Mouse (Mus musculus): Measurements from ENCODE around the gene Car7.

Car7 gene

DNA sequence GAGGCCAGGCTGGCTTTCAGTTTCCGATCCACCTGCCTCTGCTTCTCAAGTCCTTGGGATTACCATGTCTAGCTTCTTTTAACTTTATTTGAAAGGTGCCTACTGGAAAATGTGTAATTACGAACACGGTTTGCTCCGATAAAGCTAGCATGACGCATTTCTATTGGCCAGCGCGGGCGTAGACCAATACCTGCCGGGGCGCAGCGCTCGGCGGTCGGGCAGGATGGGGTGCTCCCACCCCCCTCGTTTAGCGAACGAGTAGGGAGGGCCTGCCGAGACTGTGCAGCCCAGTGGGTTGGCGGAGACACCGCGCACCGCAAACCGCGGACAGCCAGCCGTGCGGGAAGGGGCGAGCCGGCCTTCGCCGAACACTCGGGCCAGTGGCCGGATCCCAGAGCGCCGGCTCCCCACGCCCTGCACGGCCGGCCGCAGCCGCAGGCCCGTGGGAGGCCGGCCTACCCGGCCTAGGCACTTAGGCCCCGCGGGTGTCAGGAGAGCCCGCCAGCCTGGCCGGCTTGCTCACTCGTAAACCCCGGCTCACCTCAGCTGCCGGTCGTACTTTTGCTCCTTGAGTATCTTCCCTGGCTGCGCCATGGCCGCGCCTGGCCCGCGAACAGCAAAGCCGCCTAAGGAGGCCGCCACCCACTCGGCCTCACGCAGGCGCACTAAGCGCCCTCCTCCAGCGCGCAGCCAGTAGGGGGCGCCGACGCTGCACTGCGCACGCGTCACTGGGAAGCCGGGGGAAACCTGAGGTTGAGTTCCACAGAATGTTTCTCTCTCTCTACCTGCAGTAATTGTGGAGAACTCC lies at the start of gene Car7, which contains the start of gene Nae1:
Gene Car7, plus strand, starts transcription at position 719 of the 808 bp plus-strand sequence.
Gene Nae1, minus strand, starts transcription at position 667 of the 808 bp plus-strand sequence.
- DNase-seq (ENCODE audit: low read depth in 1 of 2, low spot score in 2 of 2), result peak; percentile 61 to 86

DNA sequence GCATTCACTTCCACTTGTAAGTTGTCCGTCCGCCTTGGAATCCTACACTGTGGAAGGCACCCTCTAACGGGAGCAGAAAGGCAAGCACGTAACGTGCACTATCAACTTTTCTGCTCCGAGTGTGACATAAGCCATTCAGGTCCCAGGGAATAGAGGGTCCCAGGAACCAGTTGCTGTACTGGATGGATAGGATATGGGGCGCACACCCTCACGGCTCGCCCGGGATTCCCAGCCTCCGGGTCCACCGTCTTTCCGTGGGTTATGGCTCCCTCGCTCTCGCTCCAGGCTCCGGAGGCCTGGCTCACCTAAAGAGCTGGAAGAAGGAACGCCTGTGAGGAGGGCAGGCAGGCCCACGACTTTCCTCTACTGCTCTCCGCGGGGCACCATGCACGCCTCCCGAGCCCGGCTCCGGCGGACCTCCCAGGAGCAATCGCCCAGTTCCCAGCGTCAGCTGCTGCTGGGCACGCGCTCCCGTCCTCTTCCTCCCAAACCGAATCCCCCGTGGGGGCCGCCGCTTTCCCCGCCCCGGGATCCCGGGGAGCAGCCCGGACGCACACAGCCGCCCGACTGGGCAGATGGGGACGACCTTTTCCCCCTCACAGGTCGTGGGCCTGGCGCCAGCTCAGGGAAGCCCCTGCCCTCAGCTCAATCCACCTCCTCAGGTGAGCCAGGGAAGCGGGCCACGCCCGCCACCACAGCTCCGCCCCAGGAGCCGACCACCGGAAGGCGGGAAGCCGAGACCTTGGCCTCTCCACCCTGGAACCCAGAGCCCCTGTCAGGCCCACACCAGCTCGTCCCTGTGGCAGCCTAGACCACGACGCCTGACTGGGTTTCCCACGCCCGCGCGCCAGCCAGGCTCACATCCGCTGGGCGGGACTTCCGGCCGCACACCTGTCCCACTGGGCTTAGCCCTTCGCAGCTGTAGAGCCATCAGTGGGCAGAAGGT lies 25.2 kb upstream of the Car7 start, which contains the start of gene Terb1:
Gene Terb1, minus strand, starts transcription at position 850 of the 946 bp plus-strand sequence.
- no peak for DNase-seq (ENCODE audit: low read depth in 1 of 2, low spot score in 2 of 2)

DNA sequence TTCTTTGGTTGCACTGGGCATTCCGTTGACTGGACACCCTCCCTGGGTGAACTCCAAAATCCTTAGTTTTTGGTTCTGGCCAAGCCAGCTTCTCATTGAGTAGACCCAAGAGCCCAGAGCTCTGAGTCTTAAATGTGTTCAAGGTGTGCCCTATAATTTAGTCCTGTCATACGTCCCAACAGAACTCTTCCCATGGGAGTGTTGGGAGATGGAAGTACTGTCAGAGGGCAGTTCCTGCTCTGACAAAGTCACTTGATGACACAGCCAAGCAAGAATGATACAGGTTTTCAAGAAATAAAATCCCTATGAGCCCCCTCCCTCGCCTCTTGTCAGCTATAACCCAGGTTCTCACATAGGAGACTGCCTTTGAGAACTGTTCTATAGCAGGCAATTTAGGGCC lies 24.4 kb upstream of the Car7 start:
- no peak for DNase-seq (ENCODE audit: low read depth in 1 of 2, low spot score in 2 of 2)

DNA sequence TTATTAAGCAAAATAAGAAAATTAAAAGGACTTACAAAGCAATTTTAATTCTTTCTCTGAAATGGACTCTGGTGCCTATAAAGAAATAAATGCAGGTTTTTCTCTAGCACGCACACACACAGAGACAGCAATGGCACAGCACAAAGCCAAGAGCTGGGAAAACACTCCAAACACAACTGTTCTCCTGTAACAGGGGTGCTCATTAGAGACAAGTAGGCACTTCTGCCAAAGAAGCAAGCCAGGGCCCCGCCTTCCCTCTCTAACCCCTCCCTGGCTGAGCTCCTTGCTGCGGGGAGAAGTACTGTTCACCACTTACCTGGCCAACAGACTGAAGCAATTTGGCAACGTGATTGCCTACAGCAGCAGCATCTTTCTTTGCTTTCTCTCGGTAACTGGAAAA lies 16.6 kb upstream of the Car7 start:
- no peak for DNase-seq (ENCODE audit: low read depth in 1 of 2, low spot score in 2 of 2)

DNA sequence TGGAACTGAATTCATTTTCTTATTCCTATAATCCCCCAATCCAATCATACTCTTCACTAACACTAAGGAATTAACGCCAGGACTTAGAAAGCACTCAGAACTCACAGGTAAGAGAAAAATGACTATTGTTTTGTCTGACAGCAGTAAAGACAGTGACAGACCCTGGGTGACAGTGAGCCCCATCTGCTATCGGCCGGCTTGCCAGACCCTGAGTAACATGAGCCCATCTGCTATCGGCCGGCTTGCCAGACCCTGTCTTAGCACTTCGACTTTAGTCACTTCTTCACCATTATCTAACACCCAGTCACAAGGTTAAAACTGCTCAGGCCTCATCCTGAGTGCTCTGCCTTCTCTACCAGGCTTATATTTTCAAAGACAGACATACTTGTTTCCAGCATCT lies 4.8 kb upstream of the Car7 start:
- DNase-seq (ENCODE audit: low read depth in 1 of 2, low spot score in 2 of 2), result no peak

DNA sequence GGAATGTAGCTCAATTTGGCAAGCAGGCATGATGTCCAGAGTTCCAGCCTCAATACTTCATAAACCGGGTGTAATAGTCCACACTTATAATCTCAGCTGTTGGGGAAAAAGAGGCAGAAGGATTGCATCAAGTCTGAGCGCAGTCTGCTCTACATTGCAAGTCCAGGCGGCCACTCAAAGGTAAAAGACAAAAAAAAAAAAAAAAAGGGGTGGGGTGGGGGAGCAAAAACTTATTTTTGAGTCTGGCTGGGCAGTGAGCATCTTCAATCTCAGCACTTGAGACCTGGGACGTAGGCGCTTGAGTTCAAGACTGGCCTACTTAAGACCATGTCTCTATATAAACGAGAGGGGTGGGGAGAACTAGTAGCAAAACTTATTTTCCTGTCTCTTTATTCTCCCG lies 938 bp upstream of the Car7 start:
- DNase-seq (ENCODE audit: low read depth in 1 of 2, low spot score in 2 of 2), result no peak

DNA sequence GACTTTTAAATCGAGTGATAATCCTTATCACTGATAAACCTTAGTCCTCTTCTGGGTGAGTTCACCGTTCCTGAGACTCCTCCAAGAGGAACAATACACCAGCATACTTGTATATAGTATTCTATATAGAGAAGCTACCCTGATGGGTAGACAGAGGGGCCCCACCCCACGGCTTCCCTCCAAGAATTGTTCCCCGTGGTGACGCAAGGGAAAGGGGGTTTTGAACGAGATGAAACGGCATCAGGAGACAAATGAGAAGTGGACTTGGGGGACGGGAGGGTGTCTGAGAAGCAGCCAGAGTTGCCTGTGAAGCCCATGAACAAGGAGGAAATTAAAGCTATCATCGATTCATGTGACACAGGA lies 271 bp downstream of the Car7 start:
- peak; percentile 16 to 53 for DNase-seq (ENCODE audit: low read depth in 1 of 2, low spot score in 2 of 2)

DNA sequence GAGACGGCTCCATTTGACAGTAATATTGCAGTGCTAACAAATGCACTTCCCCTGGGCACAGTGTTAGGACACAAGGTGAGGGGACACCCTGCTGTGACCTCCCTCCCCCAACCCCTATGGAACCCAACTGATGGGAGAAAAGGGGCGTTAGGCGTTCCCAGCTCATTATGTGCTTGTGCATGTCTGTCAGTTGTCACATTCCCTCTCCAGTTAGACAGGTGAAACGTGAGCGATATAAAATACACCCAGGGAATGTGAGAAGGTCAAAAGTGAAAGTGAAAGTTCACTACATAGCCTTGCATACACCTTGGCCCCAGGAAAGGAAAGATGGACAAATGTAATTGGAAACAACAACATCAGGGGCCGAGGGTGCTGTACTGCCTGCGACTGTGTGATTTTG lies 889 bp downstream of the Car7 start:
- DNase-seq (ENCODE audit: low read depth in 1 of 2, low spot score in 2 of 2), result no peak

DNA sequence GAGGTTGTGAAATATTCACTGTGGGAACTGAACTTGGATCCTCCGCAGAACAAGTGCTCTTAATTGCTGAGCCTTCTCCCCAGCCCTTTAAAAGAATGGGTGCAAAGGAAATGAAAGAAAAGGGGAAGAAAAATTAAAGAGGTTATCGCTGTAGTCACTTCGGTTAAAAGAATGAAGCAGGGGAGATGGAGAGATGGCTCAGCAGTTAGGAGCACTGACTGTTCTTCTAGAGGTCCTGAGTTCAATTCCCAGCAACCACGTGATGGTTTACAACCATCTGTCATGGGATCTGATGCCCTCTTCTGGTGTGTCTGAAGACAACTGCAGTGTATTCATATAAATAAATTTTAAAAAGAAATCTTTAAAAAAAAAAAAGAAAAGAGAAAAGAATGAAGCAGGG lies 1.5 kb downstream of the Car7 start:
- DNase-seq (ENCODE audit: low read depth in 1 of 2, low spot score in 2 of 2), result no peak

DNA sequence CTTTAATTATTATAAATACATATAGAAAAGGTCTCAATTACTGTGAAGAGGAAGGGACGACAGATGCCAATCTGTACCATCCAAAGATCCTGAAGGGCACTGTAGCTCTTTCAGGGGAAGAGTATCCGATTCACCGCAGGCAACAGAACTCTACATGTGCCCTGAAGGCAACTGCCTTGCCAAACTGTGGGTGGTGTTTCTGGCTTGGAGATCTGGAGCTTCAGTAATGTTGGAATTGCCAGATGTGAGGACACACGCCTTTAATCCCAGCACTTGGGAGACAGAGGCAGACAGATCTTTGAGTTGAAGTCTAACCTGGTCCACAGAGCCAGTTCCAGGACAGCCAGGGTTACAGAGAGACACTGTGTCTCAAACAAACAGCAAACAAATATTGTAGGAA lies 4.4 kb downstream of the Car7 start:
- DNase-seq (ENCODE audit: low read depth in 1 of 2, low spot score in 2 of 2), result no peak

DNA sequence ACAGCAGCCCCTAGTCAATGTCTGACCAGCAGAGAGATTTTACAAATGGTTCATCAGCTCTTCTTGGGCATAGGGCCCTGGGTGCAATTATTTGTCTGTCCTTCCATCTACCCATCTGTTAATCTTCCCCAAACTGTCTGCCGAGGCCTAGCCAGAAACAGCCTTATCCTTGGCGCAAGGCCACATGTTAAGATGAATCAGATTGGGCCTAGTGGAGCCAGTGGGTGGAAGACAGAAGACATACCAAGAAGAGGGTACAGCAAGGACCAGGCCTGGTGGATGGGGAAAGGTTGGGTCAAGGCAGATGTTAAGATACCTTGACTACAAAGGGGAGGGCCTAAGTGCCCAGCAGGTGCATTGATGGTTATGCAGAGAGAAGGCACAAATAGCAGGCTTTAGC lies 5.1 kb downstream of the Car7 start:
- DNase-seq (ENCODE audit: low read depth in 1 of 2, low spot score in 2 of 2), result no peak

DNA sequence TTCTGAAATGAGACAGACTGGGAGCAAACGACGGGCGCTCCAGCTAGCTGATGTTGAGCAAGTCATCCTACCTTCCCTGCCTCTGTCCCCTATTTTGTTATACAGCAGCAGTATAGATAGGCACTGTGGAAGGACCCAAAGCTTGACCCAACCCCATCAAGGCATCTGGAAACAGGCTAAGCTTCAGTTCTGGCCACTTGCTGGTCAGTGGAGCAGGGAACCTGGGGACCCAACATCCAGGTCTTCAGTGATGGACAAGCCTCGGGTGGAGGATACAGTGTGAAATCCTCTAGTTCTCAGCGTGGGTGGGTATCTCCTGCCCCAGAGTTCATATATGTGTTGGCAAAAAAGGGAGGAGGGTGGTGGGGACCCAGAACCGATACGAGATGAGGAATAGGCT lies 5.7 kb downstream of the Car7 start:
- no peak for DNase-seq (ENCODE audit: low read depth in 1 of 2, low spot score in 2 of 2)

DNA sequence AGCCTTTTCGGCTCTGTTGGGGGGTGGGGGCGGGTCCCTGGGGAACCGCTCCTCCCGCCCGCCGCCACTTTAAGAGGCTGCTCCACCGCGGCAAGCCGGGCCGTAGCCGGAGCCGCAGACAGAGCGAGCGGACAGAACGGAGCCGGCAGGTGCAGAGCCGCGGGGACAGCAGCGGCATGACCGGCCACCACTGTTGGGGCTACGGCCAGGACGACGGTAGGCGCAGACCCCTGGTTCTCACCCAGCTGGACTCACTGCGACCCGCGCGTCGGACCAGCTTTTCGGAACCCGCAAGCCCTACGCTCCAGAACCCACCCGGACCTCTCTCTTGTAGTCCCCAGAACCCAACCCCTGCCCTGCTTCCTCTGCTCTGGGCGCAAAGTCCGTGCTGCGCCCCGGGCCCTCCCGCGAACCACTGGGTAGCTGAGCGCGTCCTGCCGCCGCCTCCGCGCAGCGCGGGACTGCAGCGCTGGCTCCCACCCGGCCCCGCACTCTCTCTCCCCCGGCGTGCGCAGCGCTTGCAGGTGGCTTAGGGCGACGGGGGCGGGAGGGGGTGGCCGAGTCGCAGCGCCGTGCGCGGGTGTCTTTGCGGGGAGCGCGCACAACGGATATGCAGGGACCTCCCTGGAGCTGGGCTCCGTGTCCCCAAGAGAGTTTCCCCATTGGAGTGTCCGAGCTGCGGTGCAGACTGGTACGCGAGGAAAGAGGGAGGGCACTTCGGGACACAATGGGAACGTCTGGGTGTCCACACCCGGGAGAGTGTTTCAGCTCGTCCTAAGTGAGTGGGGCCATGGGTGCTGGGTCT lies 6.4 kb downstream of the Car7 start:
- DNase-seq (ENCODE audit: low read depth in 1 of 2, low spot score in 2 of 2), result no peak

DNA sequence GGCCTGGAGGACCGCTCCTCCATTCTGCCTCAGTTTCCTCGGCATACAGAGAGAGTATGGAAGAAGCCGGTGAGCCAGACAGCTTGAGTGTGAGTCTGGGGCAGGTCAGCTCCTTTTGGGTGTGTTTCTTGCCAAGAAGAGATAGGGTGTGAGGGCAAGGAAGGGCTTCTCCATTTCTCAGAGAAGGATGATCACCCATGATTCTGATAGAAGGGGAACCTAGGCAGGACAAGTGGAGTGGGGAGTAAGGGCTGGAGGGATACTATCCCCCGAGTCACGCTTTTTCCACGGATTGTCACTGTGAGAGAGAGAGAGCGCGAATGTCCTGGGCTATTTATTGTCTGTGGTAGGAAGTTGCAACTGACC lies 7.0 kb downstream of the Car7 start:
- no peak for DNase-seq (ENCODE audit: low read depth in 1 of 2, low spot score in 2 of 2)

DNA sequence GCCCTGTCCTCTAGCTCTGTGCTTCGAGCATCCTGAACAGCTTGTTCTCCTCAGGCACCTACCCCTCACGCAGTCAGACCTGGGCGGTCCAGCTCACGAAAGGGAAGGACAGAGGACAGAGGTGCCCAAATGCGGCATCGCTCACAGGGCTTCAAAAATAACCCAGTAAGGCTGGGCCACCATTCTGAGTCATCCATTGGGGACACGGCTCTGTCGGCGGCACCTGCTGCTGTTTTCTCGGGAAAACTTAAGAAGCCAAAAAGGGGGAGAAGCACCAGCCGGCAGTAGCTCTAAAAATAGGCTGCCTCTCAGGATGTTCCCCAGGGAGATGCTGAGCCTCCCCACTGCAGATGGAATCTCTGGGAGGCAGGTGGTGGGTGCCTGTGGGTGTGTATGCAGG lies 7.7 kb downstream of the Car7 start:
- no peak for DNase-seq (ENCODE audit: low read depth in 1 of 2, low spot score in 2 of 2)

DNA sequence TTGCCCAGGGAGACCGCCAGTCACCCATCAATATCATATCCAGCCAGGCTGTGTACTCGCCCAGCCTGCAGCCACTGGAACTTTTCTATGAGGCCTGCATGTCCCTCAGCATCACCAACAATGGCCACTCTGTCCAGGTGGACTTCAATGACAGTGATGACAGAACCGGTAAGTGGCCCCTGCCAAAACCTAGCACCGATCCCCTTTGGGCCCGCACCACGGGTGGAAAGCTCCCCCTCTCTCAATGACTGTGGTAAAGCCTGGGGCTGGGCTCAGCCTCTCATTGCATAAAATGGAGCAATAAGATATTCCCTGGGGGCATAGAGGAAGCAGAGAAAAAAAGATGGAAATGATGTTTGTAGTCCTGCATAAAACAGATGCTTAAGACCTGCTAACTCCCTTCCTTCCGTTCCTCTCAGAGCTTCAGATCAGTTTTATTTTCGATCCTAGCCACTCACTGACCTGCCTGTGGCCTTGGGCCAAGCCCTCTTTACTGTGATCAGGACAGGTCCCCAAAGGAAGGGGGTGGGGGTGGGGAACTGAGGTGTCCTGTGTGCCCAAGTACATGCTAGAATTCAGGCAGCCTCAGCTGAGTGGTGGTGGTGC lies 9.1 kb downstream of the Car7 start:
- DNase-seq (ENCODE audit: low read depth in 1 of 2, low spot score in 2 of 2), result no peak

DNA sequence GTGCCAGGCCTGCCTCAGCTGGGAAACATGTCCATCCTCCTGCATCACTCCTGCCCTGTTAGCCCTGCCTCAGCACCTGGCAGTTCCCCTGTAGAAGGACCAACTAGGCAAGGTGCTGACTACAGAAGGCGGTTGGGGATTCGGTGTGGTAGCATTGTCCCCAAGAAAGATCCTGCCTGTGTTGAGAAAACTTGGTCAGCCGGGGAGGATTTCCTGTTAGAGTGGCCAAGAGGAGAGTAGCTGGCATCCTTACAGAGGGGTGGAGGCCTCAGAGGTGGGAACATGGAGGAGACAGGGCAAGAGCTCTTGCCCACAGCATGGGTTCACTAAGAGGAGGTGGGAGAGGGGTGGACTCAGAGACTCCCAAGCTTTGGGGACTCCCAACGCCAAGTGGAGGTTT lies 20.7 kb downstream of the Car7 start:
- DNase-seq (ENCODE audit: low read depth in 1 of 2, low spot score in 2 of 2), result no peak

DNA sequence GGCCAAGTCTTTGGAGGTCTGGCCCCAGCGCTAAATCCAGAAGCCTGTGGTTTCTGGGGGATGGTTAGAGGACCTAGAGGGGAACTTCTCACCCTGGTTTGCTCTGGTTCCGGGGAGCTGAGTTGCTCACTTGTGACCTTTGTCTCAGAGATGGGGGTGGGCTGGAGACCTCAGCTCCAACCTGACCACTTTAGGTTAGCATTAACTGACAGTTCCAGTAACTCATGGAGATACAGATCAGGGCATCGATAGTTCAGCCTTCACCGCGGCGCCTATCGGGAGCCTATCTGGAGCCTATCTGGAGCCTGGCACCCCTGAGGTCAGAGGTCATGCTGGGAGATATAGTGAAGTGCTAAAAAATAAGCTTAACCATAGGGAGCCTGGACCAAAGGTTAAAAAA lies 22.7 kb downstream of the Car7 start:
- DNase-seq (ENCODE audit: low read depth in 1 of 2, low spot score in 2 of 2), result no peak

DNA sequence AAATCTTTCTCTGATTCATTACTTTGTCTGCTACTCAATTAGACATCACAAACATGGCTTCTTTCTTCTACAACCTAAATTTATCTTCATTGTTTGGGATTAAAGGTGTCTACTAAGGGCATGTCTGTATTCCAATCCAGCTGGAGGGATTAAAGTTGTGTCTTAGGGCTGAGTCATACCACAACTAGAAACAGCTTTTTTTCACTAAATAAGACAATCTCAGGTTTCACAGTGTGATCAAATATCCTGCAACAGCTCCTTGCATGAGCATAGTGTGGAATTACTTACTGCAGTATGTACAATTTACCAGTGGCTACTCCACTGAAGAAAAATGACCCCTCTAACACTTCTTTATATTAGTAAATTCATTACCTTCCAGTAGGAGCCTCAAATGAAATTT lies 26.2 kb downstream of the Car7 start:
- DNase-seq (ENCODE audit: low read depth in 1 of 2, low spot score in 2 of 2), result no peak

DNA sequence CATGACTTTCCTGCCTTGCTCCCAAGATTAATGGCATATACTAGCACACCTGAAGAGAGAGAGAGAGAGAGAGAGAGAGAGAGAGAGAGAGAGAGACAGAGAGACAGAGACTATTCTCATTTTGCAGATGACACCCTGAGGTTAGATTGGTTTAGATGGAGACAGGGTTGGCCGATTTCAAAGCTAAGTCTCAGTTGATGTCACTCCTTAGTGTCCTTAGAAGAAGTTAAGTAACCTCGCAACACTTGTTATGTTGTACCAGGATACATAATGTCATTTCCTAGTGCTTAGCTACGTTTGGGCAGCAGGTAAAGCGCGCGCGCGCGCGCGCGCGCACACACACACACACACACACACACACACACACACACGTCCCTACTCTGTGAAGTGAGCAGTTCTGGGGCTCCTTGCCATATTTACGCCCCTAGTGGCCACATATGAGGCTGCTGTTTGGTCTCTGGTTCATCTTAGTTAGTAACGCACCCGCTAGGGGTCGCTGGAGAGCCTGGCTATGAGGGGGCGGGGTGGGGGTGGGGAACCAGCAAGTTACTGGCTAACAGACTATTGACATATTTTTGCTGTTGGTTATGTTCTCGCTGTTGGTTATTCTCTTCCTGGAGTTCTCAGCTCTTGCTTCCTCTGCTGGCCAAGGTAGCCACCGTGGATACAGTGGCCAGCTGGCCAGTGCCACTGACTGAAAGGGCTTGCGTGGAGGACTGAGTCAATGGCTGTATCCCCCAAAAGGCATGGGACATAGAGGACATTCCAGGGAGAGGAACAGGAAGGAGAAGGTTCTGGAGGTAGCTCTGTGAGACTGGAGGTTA lies 30.4 kb downstream of the Car7 start:
- DNase-seq (ENCODE audit: low read depth in 1 of 2, low spot score in 2 of 2), result peak; percentile 21 to 68
